Mouse (Mus musculus) lung, postnatal 0 days (tissue): Measurements from ENCODE around the gene Tsks. TPM values are rescaled to one million over a fixed set of nuclear protein-coding genes. Genes with fewer than 3 reads are reported as not detected.

ENCODE experiments used
- ATAC-seq: fragments of 200-750 bp; cut with Nextera tagmentation; 2 replicates; pipeline ENCODE4 v1.8.0; 2017; ENCODE audit warnings: moderate library complexity
- DNase-seq: peaks from one replicate; pipeline ENCODE4 v3.0.0-alpha.2; 2016; ENCODE audit warnings: low spot score
- H3K27ac ChIP-seq: fragments of 300-500 bp; sonication (generic); 2 replicates; pipeline ENCODE4 v1.5.1; 2014; ENCODE audit warnings: antibody characterized with exemption, mild to moderate bottlenecking, low read length, mixed read lengths
- H3K27me3 ChIP-seq: fragments of 300-500 bp; sonication (generic); replicated peaks from 2 replicates; pipeline ENCODE4 v1.6.1; 2014; ENCODE audit warnings: low read length, mixed read lengths; ENCODE audit not compliant: insufficient read depth
- H3K36me3 ChIP-seq: fragments of 300-500 bp; sonication (generic); 2 replicates; pipeline ENCODE4 v1.6.1; 2014; ENCODE audit warnings: low read length, mixed read lengths; ENCODE audit not compliant: insufficient read depth
- H3K4me1 ChIP-seq: fragments of 300-500 bp; sonication (generic); 2 replicates; pipeline ENCODE4 v1.6.1; 2014; ENCODE audit warnings: antibody characterized with exemption, low read depth, low read length, mixed read lengths; ENCODE audit not compliant: insufficient read depth
- H3K4me2 ChIP-seq: fragments of 300-500 bp; sonication (generic); replicated peaks from 2 replicates; pipeline ENCODE4 v1.6.1; 2014; ENCODE audit warnings: low read depth, mild to moderate bottlenecking, low read length, moderate library complexity, mixed read lengths
- H3K4me3 ChIP-seq: fragments of 300-500 bp; sonication (generic); 2 replicates; pipeline ENCODE4 v1.5.1; 2014; ENCODE audit warnings: low read depth, low read length
- H3K9ac ChIP-seq: fragments of 300-500 bp; sonication (generic); replicated peaks from 2 replicates; pipeline ENCODE4 v1.6.1; 2014; ENCODE audit warnings: low read depth, mild to moderate bottlenecking
- H3K9me3 ChIP-seq: fragments of 300-500 bp; sonication (generic); 2 replicates; pipeline ENCODE4 v1.6.1; 2016; ENCODE audit warnings: low read length, mixed read lengths
- CTCF ChIP-seq: IDR thresholded peaks from 2 replicates; pipeline ENCODE4 v1.5.1; 2016; ENCODE audit warnings: antibody characterized with exemption, mild to moderate bottlenecking
- EP300 ChIP-seq: IDR thresholded peaks from 2 replicates; pipeline ENCODE4 v1.6.1; 2016; ENCODE audit warnings: antibody characterized with exemption, mild to moderate bottlenecking, control low read depth
- WGBS: fragments of 180-500 bp; shearing (Covaris S2); extraction: QIAGEN DNeasy Blood & Tissue Kit; methylation state at CpG from one replicate; pipeline ENCODE4 v1.1.7; 2014; 5-methylcytosine and 5-hydroxymethylcytosine counted together
- polyA plus RNA-seq: library from polyadenylated mRNA; unstranded; fragments of >200 nt; fragmentation: Nextera tagmentation; extraction: Ambion mirVana; gene quantifications from 2 replicates; pipeline ENCODE4 v1.2.1, GENCODE M21; 2015

Tsks gene
- polyA plus RNA-seq = 0.44 and 0.57 TPM in 2 replicates

GRCm38 (mm10) chr7:44942904-44943303, at the start of gene Tsks:
TSS of gene Tsks (plus strand) at chr7:44943204.
- H3K27me3 ChIP-seq = no peaks in the 10 kb centered on the region
- WGBS = 80% methylated on average over 7 of the region's 7 CpGs
- no peak for ATAC-seq

GRCm38 (mm10) chr7:44894175-44894574, 48.8 kb upstream of the Tsks start:
- no peak overlapping the region for H3K4me3 ChIP-seq
- peaks cover 12% of the 10 kb centered on the region; the same call in 1 of the 2 replicates for H3K4me1 ChIP-seq
- no peak for TF ChIP-seq EP300
- no peak for TF ChIP-seq CTCF
- 83% methylated on average over 3 of the region's 3 CpGs for WGBS
- no peak for DNase-seq
- no peaks in the 10 kb centered on the region for H3K27me3 ChIP-seq
- H3K27ac ChIP-seq = no peak overlapping the region
- no peak overlapping the region for H3K9ac ChIP-seq
- H3K9me3 ChIP-seq = no peaks in the 10 kb centered on the region
- H3K4me2 ChIP-seq = no peak overlapping the region
- H3K36me3 ChIP-seq = no peaks in the 10 kb centered on the region
- ATAC-seq = no peak

More at GRCm38 (mm10) chr7:44942904-44943303, at the start of gene Tsks:
- TF ChIP-seq CTCF (no peak), EP300 (no peak)
- Histone ChIP-seq H3K9ac (no peak within 1 kb of the TSS), H3K4me2 (no peak within 1 kb of the TSS), H3K9me3 (no peaks in the 10 kb centered on the region), H3K36me3 (no peaks in the 10 kb centered on the region), H3K27ac (no peak within 1 kb of the TSS), H3K4me3 (no peak within 1 kb of the TSS), H3K4me1 (no peaks in the 10 kb centered on the region)
- no peak for DNase-seq

- WGBS = 64% methylated on average over 7 of the region's 7 CpGs
- Histone ChIP-seq H3K9ac (no peak overlapping the region), H3K27ac (peak overlapping the region; percentile 73; the same call in 1 of the 2 replicates)
Measured at GRCm38 (mm10) chr7:44895206-44895592, 47.8 kb upstream of the Tsks start.

GRCm38 (mm10) chr7:44895593-44896434, 47.2 kb upstream of the Tsks start, which contains the start of gene Fuz:
TSS of gene Fuz (plus strand) at chr7:44896079.
- ATAC-seq (peak; percentile 74), DNase-seq (peak; percentile 98)
- TF ChIP-seq EP300 (peak; percentile 70), CTCF (peak; percentile 76)
- no peaks in the 10 kb centered on the region for H3K36me3 ChIP-seq
- WGBS = 3% methylated on average over 34 of the region's 34 CpGs
- H3K4me3 ChIP-seq = peak within 1 kb of the TSS; percentile 53
- peak within 1 kb of the TSS; percentile 70 for H3K4me2 ChIP-seq
- H3K9ac ChIP-seq = peak within 1 kb of the TSS; percentile 45; the same call in 1 of the 2 replicates
- H3K27me3 ChIP-seq = no peaks in the 10 kb centered on the region
- H3K27ac ChIP-seq = peak within 1 kb of the TSS; percentile 73
- no peaks in the 10 kb centered on the region for H3K9me3 ChIP-seq
- H3K4me1 ChIP-seq = peaks cover 12% of the 10 kb centered on the region; the same call in 1 of the 2 replicates

More at GRCm38 (mm10) chr7:44895206-44895592, 47.8 kb upstream of the Tsks start:
- DNase-seq = no peak
- Histone ChIP-seq H3K4me3 (0 out of 2 replicates have a peak overlapping the region, but pooled peaks have one; percentile 53), H3K27me3 (no peaks in the 10 kb centered on the region), H3K4me1 (peaks cover 12% of the 10 kb centered on the region; the same call in 1 of the 2 replicates), H3K36me3 (no peaks in the 10 kb centered on the region), H3K9me3 (no peaks in the 10 kb centered on the region), H3K4me2 (peak overlapping the region; percentile 70)
- no peak for ATAC-seq
- TF ChIP-seq CTCF = no peak

GRCm38 (mm10) chr7:44896499-44896898, 46.5 kb upstream of the Tsks start:
- no peaks in the 10 kb centered on the region for H3K36me3 ChIP-seq
- H3K27me3 ChIP-seq = no peaks in the 10 kb centered on the region
- TF ChIP-seq CTCF = no peak
- no peak for TF ChIP-seq EP300
- peak overlapping the region; percentile 70 for H3K4me2 ChIP-seq
- H3K27ac ChIP-seq = peak overlapping the region; percentile 73
- H3K4me3 ChIP-seq = peak overlapping the region; percentile 53
- H3K9me3 ChIP-seq = no peaks in the 10 kb centered on the region
- H3K4me1 ChIP-seq = peaks cover 12% of the 10 kb centered on the region; the same call in 1 of the 2 replicates
- 27% methylated on average over 10 of the region's 10 CpGs for WGBS
- DNase-seq = no peak
- peak overlapping the region; percentile 45; the same call in 1 of the 2 replicates for H3K9ac ChIP-seq
- ATAC-seq = no peak

GRCm38 (mm10) chr7:44898607-44899006, 44.4 kb upstream of the Tsks start:
- 31% methylated on average over 19 of the region's 19 CpGs for WGBS
- no peak overlapping the region for H3K27ac ChIP-seq
- H3K36me3 ChIP-seq = no peaks in the 10 kb centered on the region
- H3K27me3 ChIP-seq = no peaks in the 10 kb centered on the region
- no peak for DNase-seq
- TF ChIP-seq EP300 = no peak
- TF ChIP-seq CTCF = peak; percentile 61
- no peak overlapping the region for H3K4me2 ChIP-seq
- H3K9me3 ChIP-seq = no peaks in the 10 kb centered on the region
- H3K4me3 ChIP-seq = no peak overlapping the region
- no peak overlapping the region for H3K9ac ChIP-seq
- H3K4me1 ChIP-seq = peaks cover 12% of the 10 kb centered on the region; the same call in 1 of the 2 replicates
- 0 out of 2 replicates have a peak, but pooled peaks have one; percentile 5 for ATAC-seq
